Comparison of ENCODE assay signal across 10 mouse cellular contexts in the genomic region with DNA sequence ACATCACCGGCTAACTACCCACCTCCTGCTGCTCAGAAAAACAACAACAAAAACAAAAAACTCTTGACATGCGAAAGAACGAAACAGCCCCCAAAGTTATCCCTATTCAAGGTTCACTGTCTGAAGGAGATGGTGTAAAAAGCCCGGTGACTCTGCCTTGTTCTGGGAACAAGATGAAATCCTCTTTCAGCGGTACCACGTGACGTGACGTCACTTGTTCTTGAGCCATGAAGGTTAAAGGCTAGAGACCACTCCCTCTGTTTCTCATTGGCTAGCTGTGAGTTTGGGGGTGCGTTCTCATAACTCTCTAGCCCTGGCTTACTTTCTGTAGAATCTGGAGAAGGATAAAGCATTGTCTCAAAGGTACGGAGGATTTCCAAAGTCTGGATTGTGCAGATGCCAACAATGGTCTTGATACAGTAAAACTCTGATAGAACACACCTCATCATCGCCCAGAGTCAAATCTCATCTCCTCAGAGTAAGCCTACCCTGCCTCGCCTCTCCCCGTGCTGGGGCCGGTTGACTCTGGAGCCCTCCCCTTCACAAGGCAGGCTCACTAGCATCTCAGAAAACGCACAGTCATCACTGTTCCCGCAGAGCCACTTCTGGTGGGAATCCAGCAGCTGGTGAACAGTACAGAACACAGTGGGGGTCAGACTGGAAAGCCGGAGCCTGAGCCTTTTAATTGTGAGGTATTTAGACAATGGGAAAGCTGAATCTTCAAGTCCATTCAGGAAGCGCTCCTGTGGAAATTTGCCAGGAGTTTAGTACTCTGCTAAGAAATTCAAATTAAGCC.
DNase-seq lines count a peak whose midpoint lies in the region; ATAC-seq and TF ChIP-seq lines count a peak whose summit lies in the region.
"Had no signal": no experiment of that assay in that cellular context is flagged by ENCODE, and none has a peak within 500 bp of the region (broad histone marks: within the 10 kb centered on the region; RNA-seq: fewer than 3 reads in every experiment).

No protein-coding gene starts in this region.

- no peaks in the 10 kb centered on the region for H3K9me3 ChIP-seq in kidney, embryonic 16.5 days (ENCODE audit: low read length)
- no peaks in the 10 kb centered on the region for H3K9me3 ChIP-seq in midbrain, postnatal 0 days (ENCODE audit: low read length)

- peaks cover 14% of the 10 kb centered on the region; the same call in 1 of the 2 replicates for H3K4me1 ChIP-seq in kidney, embryonic 16.5 days (ENCODE audit: insufficient read depth, low read length)
- no peaks in the 10 kb centered on the region for H3K4me1 ChIP-seq in midbrain, postnatal 0 days (ENCODE audit: insufficient read depth, low read length)

- ATAC-seq in kidney, embryonic 16.5 days (ENCODE audit: low FRiP score, low TSS enrichment): no peak
- ATAC-seq in common myeloid progenitor, adult 5-6 weeks (replicated peaks; ENCODE audit: low read depth, poor library complexity, severe bottlenecking): peak; percentile 76
- no peak for ATAC-seq in midbrain, postnatal 0 days (ENCODE audit: low FRiP score)

- H3K27ac ChIP-seq in kidney, embryonic 16.5 days (ENCODE audit: low read length): no peak overlapping the region
- H3K27ac ChIP-seq in midbrain, postnatal 0 days (ENCODE audit: low read depth, low read length): no peak overlapping the region

- no peaks in the 10 kb centered on the region for H3K36me3 ChIP-seq in kidney, embryonic 16.5 days (ENCODE audit: insufficient read depth, low read length)
- H3K36me3 ChIP-seq in midbrain, postnatal 0 days (ENCODE audit: insufficient read depth, low read length): no peaks in the 10 kb centered on the region

- no peak for TF ChIP-seq CTCF in midbrain, postnatal 0 days (IDR thresholded peaks at IDR 0.05)

- WGBS in kidney, embryonic 16.5 days: 67% methylated on average over 18 of the region's 18 CpGs
- 54% methylated on average over 18 of the region's 18 CpGs for WGBS in midbrain, postnatal 0 days

- H3K9ac ChIP-seq in kidney, embryonic 16.5 days (replicated peaks; ENCODE audit: low read length): no peak overlapping the region
- H3K9ac ChIP-seq in midbrain, postnatal 0 days (replicated peaks; ENCODE audit: low read length, poor library complexity, severe bottlenecking): no peak overlapping the region

- H3K4me3 ChIP-seq in kidney, embryonic 16.5 days (ENCODE audit: low read length): no peak overlapping the region
- H3K4me3 ChIP-seq in midbrain, postnatal 0 days (ENCODE audit: low read depth, low read length): no peak overlapping the region

- H3K27me3 ChIP-seq in kidney, embryonic 16.5 days (ENCODE audit: insufficient read depth, low read length): no peaks in the 10 kb centered on the region
- H3K27me3 ChIP-seq in midbrain, postnatal 0 days (ENCODE audit: insufficient read depth, low read length): no peaks in the 10 kb centered on the region

- peak; percentile 26 for DNase-seq in kidney, postnatal 10 days
- DNase-seq in ES-CJ7 (ENCODE audit: low read depth, low spot score): peak; percentile 97
- peak; percentile 62 for DNase-seq in midbrain, postnatal 0 days (ENCODE audit: low spot score)
- DNase-seq in thymus, postnatal 4 days: no peak
- no peak for DNase-seq in thymus, postnatal 10 days (ENCODE audit: low spot score in 2 of 2)
- DNase-seq: heart, postnatal 4 days; lung, postnatal 14 days; thymus, postnatal 25 days had no signal

- no peak overlapping the region for H3K4me2 ChIP-seq in kidney, embryonic 16.5 days (replicated peaks; ENCODE audit: low read depth, low read length)
- H3K4me2 ChIP-seq in midbrain, postnatal 0 days (ENCODE audit: low read depth, low read length, poor library complexity, severe bottlenecking): no peak overlapping the region

Comparison
In these comparisons a context has a peak if more than half of its experiments do, and no peak if none do; other contexts are left out.
1. DNase-seq: peak in kidney, postnatal 10 days (single experiment), ES-CJ7 (single experiment) and midbrain, postnatal 0 days (single experiment); none in thymus, postnatal 4 days (single experiment) and thymus, postnatal 10 days (0 of 2).